Mouse (Mus musculus): Measurements from ENCODE around the gene 1700015G11Rik. TPM values are rescaled to one million over a fixed set of nuclear protein-coding genes. Genes with fewer than 3 reads are reported as not detected.

The 1700015G11Rik gene
- polyA plus RNA-seq, 1 experiment: not detected

GRCm38 (mm10) chr7:52005511-52006295, 9.8 kb downstream of the 1700015G11Rik start, which contains the start of gene Svip:
Gene Svip, minus strand, starts transcription at chr7:52006018.
- no peaks in the 10 kb centered on the region for H3K36me3 ChIP-seq (ENCODE audit: control insufficient read depth, insufficient read depth)
- no peaks in the 10 kb centered on the region for H3K27me3 ChIP-seq (ENCODE audit: control insufficient read depth, insufficient read depth, insufficient read length)
- H3K79me2 ChIP-seq (ENCODE audit: control insufficient read depth, insufficient read depth): no peaks in the 10 kb centered on the region
- no peak within 1 kb of the TSS for H3ac ChIP-seq (ENCODE audit: control insufficient read depth, insufficient read length, low read depth)
- no peaks in the 10 kb centered on the region for H3K79me3 ChIP-seq (ENCODE audit: low read depth)
- H3K4me3 ChIP-seq (ENCODE audit: insufficient read depth, poor library complexity, severe bottlenecking): no peak within 1 kb of the TSS
- no peak for TF ChIP-seq CTCF (IDR thresholded peaks at IDR 0.05; ENCODE audit: control insufficient read depth, insufficient read depth, insufficient read length)
- no peak for TF ChIP-seq USF1 (IDR thresholded peaks at IDR 0.05; ENCODE audit: low read depth)
- TF ChIP-seq MAX (IDR thresholded peaks at IDR 0.05): no peak
- no peak for TF ChIP-seq CEBPB (IDR thresholded peaks at IDR 0.05; ENCODE audit: low read depth)
- no peak for TF ChIP-seq FOSL1 (IDR thresholded peaks at IDR 0.05; ENCODE audit: insufficient read depth, low read length, poor library complexity, severe bottlenecking)
- no peak for TF ChIP-seq MYOD1 (IDR thresholded peaks at IDR 0.05; ENCODE audit: control insufficient read depth, insufficient read length, low read depth)
- no peak for TF ChIP-seq MYOG (IDR thresholded peaks at IDR 0.05; ENCODE audit: control insufficient read depth, extremely low read depth, insufficient read length)

DNA sequence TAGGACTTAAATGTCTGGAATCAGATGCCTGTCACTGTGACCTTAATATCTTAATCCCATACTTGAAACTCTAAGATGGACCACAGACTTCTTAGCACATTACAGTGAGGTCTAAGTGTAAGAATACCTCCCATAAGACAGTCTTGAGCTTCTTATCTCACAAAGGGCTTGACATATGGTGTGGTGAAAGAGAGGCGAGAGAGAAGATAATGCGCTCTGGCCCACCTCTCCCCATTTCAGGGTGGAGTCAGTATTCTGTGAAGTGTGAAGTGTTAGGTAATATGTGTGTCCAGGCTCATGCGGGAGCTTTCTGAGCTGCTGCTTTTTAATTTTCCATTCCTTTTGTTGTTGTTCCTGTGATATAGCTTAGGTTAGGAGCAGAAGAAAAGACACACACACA, 24.5 kb downstream of the 1700015G11Rik start:
- H3K4me3 ChIP-seq (ENCODE audit: insufficient read depth, poor library complexity, severe bottlenecking): no peak overlapping the region
- H3K36me3 ChIP-seq (ENCODE audit: control insufficient read depth, insufficient read depth): no peaks in the 10 kb centered on the region
- TF ChIP-seq CTCF (IDR thresholded peaks at IDR 0.05; ENCODE audit: control insufficient read depth, insufficient read depth, insufficient read length) (no peak), CEBPB (IDR thresholded peaks at IDR 0.05; ENCODE audit: low read depth) (no peak), MAX (IDR thresholded peaks at IDR 0.05) (no peak), MYOG (IDR thresholded peaks at IDR 0.05; ENCODE audit: control insufficient read depth, extremely low read depth, insufficient read length) (no peak), FOSL1 (IDR thresholded peaks at IDR 0.05; ENCODE audit: insufficient read depth, low read length, poor library complexity, severe bottlenecking) (no peak), MYOD1 (IDR thresholded peaks at IDR 0.05; ENCODE audit: control insufficient read depth, insufficient read length, low read depth) (no peak), USF1 (IDR thresholded peaks at IDR 0.05; ENCODE audit: low read depth) (no peak)
- H3K27me3 ChIP-seq (ENCODE audit: control insufficient read depth, insufficient read depth, insufficient read length): no peaks in the 10 kb centered on the region
- no peak overlapping the region for H3ac ChIP-seq (ENCODE audit: control insufficient read depth, insufficient read length, low read depth)
- no peaks in the 10 kb centered on the region for H3K79me3 ChIP-seq (ENCODE audit: low read depth)
- H3K79me2 ChIP-seq (ENCODE audit: control insufficient read depth, insufficient read depth): no peaks in the 10 kb centered on the region

DNA sequence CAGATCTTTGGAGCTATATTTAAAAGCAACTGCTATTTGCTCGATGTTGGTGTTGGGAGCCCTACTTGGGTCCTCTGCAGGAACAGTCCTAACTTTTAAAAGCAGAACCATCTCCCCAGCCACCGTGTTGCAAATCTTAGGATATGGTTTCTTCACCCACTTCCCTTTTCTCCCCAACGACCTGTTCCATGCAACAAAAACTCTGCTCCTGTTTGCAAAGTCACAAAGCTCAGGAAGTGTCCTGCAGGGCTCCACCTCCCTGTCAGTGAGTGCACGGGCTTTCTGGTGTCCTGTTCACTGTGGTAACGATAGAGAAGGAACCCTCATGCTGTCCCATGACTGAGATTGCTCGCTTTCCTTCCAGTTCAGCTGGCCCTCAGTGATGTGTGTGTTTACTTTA, 28.6 kb downstream of the 1700015G11Rik start:
- TF ChIP-seq MAX (IDR thresholded peaks at IDR 0.05) (no peak), CTCF (IDR thresholded peaks at IDR 0.05; ENCODE audit: control insufficient read depth, insufficient read depth, insufficient read length) (no peak), MYOD1 (IDR thresholded peaks at IDR 0.05; ENCODE audit: control insufficient read depth, insufficient read length, low read depth) (no peak), FOSL1 (IDR thresholded peaks at IDR 0.05; ENCODE audit: insufficient read depth, low read length, poor library complexity, severe bottlenecking) (no peak), USF1 (IDR thresholded peaks at IDR 0.05; ENCODE audit: low read depth) (no peak), CEBPB (IDR thresholded peaks at IDR 0.05; ENCODE audit: low read depth) (no peak), MYOG (IDR thresholded peaks at IDR 0.05; ENCODE audit: control insufficient read depth, extremely low read depth, insufficient read length) (no peak)
- Histone ChIP-seq H3K79me2 (ENCODE audit: control insufficient read depth, insufficient read depth) (no peaks in the 10 kb centered on the region), H3K36me3 (ENCODE audit: control insufficient read depth, insufficient read depth) (no peaks in the 10 kb centered on the region), H3K27me3 (ENCODE audit: control insufficient read depth, insufficient read depth, insufficient read length) (no peaks in the 10 kb centered on the region), H3K4me3 (ENCODE audit: insufficient read depth, poor library complexity, severe bottlenecking) (no peak overlapping the region), H3K79me3 (ENCODE audit: low read depth) (no peaks in the 10 kb centered on the region), H3ac (ENCODE audit: control insufficient read depth, insufficient read length, low read depth) (no peak overlapping the region)

DNA sequence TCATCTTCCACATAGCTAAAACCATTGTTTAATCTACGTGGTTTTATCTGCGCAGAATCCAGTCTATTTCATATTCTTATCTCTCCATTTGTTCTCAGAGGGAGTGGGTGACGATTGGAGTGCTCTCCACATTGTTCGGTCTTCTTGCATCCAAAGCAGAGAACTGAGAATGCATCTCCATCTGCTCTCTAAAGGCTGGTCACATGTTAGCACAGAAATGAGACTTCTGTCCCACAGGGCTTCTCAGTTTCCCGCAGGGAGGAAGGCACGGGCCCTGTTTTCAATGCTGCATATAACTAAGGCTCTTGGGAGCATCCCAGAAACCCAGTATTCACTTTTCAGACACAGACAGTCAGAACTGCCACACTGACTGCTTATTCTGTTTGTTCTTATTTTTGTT, 29.8 kb downstream of the 1700015G11Rik start:
- no peaks in the 10 kb centered on the region for H3K36me3 ChIP-seq (ENCODE audit: control insufficient read depth, insufficient read depth)
- no peak for TF ChIP-seq MYOD1 (IDR thresholded peaks at IDR 0.05; ENCODE audit: control insufficient read depth, insufficient read length, low read depth)
- TF ChIP-seq CEBPB (IDR thresholded peaks at IDR 0.05; ENCODE audit: low read depth): no peak
- TF ChIP-seq MAX (IDR thresholded peaks at IDR 0.05): no peak
- TF ChIP-seq CTCF (IDR thresholded peaks at IDR 0.05; ENCODE audit: control insufficient read depth, insufficient read depth, insufficient read length): no peak
- no peak for TF ChIP-seq USF1 (IDR thresholded peaks at IDR 0.05; ENCODE audit: low read depth)
- no peak for TF ChIP-seq MYOG (IDR thresholded peaks at IDR 0.05; ENCODE audit: control insufficient read depth, extremely low read depth, insufficient read length)
- no peak for TF ChIP-seq FOSL1 (IDR thresholded peaks at IDR 0.05; ENCODE audit: insufficient read depth, low read length, poor library complexity, severe bottlenecking)
- H3ac ChIP-seq (ENCODE audit: control insufficient read depth, insufficient read length, low read depth): no peak overlapping the region
- H3K79me3 ChIP-seq (ENCODE audit: low read depth): no peaks in the 10 kb centered on the region
- H3K4me3 ChIP-seq (ENCODE audit: insufficient read depth, poor library complexity, severe bottlenecking): no peak overlapping the region
- no peaks in the 10 kb centered on the region for H3K79me2 ChIP-seq (ENCODE audit: control insufficient read depth, insufficient read depth)
- H3K27me3 ChIP-seq (ENCODE audit: control insufficient read depth, insufficient read depth, insufficient read length): no peaks in the 10 kb centered on the region

DNA sequence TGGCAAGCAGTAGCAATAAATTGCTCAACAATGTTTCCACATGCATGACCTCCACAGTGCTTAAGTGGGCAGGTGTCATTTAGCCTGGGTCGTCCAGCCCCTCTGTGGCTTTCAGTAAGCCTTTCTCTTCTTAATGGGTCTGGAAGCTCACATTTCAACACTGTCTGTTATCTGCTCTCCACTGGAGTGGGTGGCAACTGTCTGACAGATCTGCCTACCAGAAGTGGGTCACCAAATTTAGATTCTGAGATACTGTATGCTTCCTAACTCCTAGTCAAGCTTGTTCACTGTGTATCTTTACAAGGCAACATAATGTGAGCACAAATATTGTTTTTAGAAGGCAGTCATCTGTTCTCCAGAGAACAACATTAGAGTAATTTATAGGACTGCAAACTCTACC, 33.2 kb downstream of the 1700015G11Rik start:
- no peak for TF ChIP-seq MAX (IDR thresholded peaks at IDR 0.05)
- no peak for TF ChIP-seq MYOD1 (IDR thresholded peaks at IDR 0.05; ENCODE audit: control insufficient read depth, insufficient read length, low read depth)
- no peak for TF ChIP-seq CTCF (IDR thresholded peaks at IDR 0.05; ENCODE audit: control insufficient read depth, insufficient read depth, insufficient read length)
- TF ChIP-seq MYOG (IDR thresholded peaks at IDR 0.05; ENCODE audit: control insufficient read depth, extremely low read depth, insufficient read length): no peak
- TF ChIP-seq CEBPB (IDR thresholded peaks at IDR 0.05; ENCODE audit: low read depth): no peak
- TF ChIP-seq FOSL1 (IDR thresholded peaks at IDR 0.05; ENCODE audit: insufficient read depth, low read length, poor library complexity, severe bottlenecking): no peak
- no peak for TF ChIP-seq USF1 (IDR thresholded peaks at IDR 0.05; ENCODE audit: low read depth)
- Histone ChIP-seq H3K4me3 (ENCODE audit: insufficient read depth, poor library complexity, severe bottlenecking) (no peak overlapping the region), H3K27me3 (ENCODE audit: control insufficient read depth, insufficient read depth, insufficient read length) (no peaks in the 10 kb centered on the region)

More for the DNA sequence above, 33.2 kb downstream of the 1700015G11Rik start:
- no peak overlapping the region for H3ac ChIP-seq (ENCODE audit: control insufficient read depth, insufficient read length, low read depth)
- H3K79me3 ChIP-seq (ENCODE audit: low read depth): no peaks in the 10 kb centered on the region
- H3K79me2 ChIP-seq (ENCODE audit: control insufficient read depth, insufficient read depth): no peaks in the 10 kb centered on the region
- no peaks in the 10 kb centered on the region for H3K36me3 ChIP-seq (ENCODE audit: control insufficient read depth, insufficient read depth)

All from C2C12 (cell line).